Mouse (Mus musculus): ENCODE results near the gene Pgap2. TPM values are rescaled to one million over a fixed set of nuclear protein-coding genes. Genes with fewer than 3 reads are reported as not detected.

Pgap2 gene
- 19.6 and 20.5 TPM in 2 replicates for polyA plus RNA-seq (2012; rRNA removed)

GRCm38 (mm10) chr7:102209756-102210721, at the start of gene Pgap2, which contains the start of gene Nup98:
Pgap2 (plus strand) TSS chr7:102210208.
Nup98 (minus strand) TSS chr7:102210176.

GRCm38 (mm10) chr7:102255954-102256353, 45.9 kb downstream of the Pgap2 start, which contains the start of gene Rhog:
Rhog (minus strand) TSS chr7:102256054.

GRCm38 (mm10) chr7:102267601-102268394, 57.8 kb downstream of the Pgap2 start, which contains the start of gene Stim1:
Stim1 (plus strand) TSS chr7:102267806.

Other genes starting within 250 kb of the Pgap2 start
- gene Il18bp, start 191.5 kb upstream of the Pgap2 start, polyA plus RNA-seq (2012; rRNA removed) = 31.9 and 35.6 TPM in 2 replicates
- 17.7 and 20.7 TPM in 2 replicates for gene Rnf121, start 144.7 kb upstream of the Pgap2 start, polyA plus RNA-seq (2012; rRNA removed)
- 8.8 and 12.2 TPM in 2 replicates for gene Xndc1, start 144.7 kb upstream of the Pgap2 start, polyA plus RNA-seq (2012; rRNA removed)
- gene Xntrpc, start 144.5 kb upstream of the Pgap2 start, polyA plus RNA-seq (2012; rRNA removed) = 1.00 and 1.0 TPM in 2 replicates
- 0.10 TPM in 1 of 2 replicates, not detected in the other for gene Trpc2, start 127.1 kb upstream of the Pgap2 start, polyA plus RNA-seq (2012; rRNA removed)
- gene Art1, start 108.5 kb upstream of the Pgap2 start, polyA plus RNA-seq (2012; rRNA removed) = 0.02 and 0.07 TPM in 2 replicates
- gene Art5, start 100.7 kb upstream of the Pgap2 start, polyA plus RNA-seq (2012; rRNA removed) = 0.02 and 0.10 TPM in 2 replicates
- gene Chrna10, start 93.4 kb upstream of the Pgap2 start, polyA plus RNA-seq (2012; rRNA removed) = 0.01 TPM in 1 of 2 replicates, not detected in the other
- 5.9 and 6.5 TPM in 2 replicates for gene Nup98, start within 50 bp of the Pgap2 start, polyA plus RNA-seq (2012; rRNA removed)
- 30.6 and 31.5 TPM in 2 replicates for gene Rhog, start 45.8 kb downstream of the Pgap2 start, polyA plus RNA-seq (2012; rRNA removed)
- 10.8 and 12.6 TPM in 2 replicates for gene Stim1, start 57.6 kb downstream of the Pgap2 start, polyA plus RNA-seq (2012; rRNA removed)
- gene Rrm1, start 231.5 kb downstream of the Pgap2 start, polyA plus RNA-seq (2012; rRNA removed) = 46.4 and 47.7 TPM in 2 replicates